Mouse (Mus musculus): ENCODE data around the gene 9030025P20Rik.

DNA sequence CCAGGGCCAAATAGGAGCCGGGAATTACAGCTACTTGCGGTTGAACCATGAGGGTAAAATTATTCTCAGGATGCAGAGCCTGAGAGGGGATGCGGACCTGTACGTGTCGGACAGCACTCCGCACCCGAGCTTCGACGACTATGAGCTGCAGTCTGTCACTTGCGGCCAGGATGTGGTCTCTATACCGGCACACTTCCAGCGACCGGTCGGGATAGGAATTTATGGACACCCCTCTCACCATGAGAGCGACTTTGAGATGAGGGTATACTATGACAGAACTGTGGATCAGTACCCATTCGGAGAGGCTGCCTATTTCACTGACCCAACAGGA, 34.6 kb upstream of the 9030025P20Rik start:
- TF ChIP-seq E2F4 (IDR thresholded peaks at IDR 0.05; ENCODE audit: insufficient read depth) = no peak
- TF ChIP-seq POLR2A (IDR thresholded peaks at IDR 0.05; ENCODE audit: insufficient read length, low read depth) = no peak
- no peak for TF ChIP-seq USF1 (IDR thresholded peaks at IDR 0.05; ENCODE audit: low read depth)
- TF ChIP-seq MAX (IDR thresholded peaks at IDR 0.05; ENCODE audit: low read depth) = no peak
- TF ChIP-seq CEBPB (IDR thresholded peaks at IDR 0.05; ENCODE audit: insufficient read depth, poor library complexity, severe bottlenecking) = no peak
- no peak for TF ChIP-seq TCF12 (IDR thresholded peaks at IDR 0.05; ENCODE audit: insufficient read depth, poor library complexity, severe bottlenecking)
- TF ChIP-seq SRF (IDR thresholded peaks at IDR 0.05; ENCODE audit: control insufficient read depth, insufficient read length, low read depth) = no peak
- TF ChIP-seq REST (IDR thresholded peaks at IDR 0.05; ENCODE audit: insufficient read depth, insufficient read length) = no peak
- no peak for TF ChIP-seq MYOG (IDR thresholded peaks at IDR 0.05; ENCODE audit: control insufficient read depth in 1 of 3, insufficient read depth in 1 of 3, insufficient read length in 2 of 3, low read depth in 2 of 3)
- no peak for TF ChIP-seq MYOD1 (IDR thresholded peaks at IDR 0.05; ENCODE audit: control insufficient read depth in 1 of 3, insufficient read length in 2 of 3, low read depth in 2 of 3)

All from myocyte (in vitro differentiated cells).